Mouse (Mus musculus) lung, adult 2 months (tissue): ENCODE results near the gene Mcrip1.

Experiments used
- CTCF ChIP-seq: fragments of 200-500 bp; IDR thresholded peaks from 2 replicates; pipeline ENCODE4 v1.5.1; 2011; ENCODE audit warnings: mild to moderate bottlenecking, low read length, control low read depth; ENCODE audit not compliant: insufficient read depth
- POLR2A ChIP-seq: fragments of 200-500 bp; IDR thresholded peaks from 2 replicates; pipeline ENCODE4 v1.6.1; 2011; ENCODE audit warnings: low read depth, mild to moderate bottlenecking, control low read depth, low read length, borderline replicate concordance; ENCODE audit errors: extremely low read depth

DNA sequence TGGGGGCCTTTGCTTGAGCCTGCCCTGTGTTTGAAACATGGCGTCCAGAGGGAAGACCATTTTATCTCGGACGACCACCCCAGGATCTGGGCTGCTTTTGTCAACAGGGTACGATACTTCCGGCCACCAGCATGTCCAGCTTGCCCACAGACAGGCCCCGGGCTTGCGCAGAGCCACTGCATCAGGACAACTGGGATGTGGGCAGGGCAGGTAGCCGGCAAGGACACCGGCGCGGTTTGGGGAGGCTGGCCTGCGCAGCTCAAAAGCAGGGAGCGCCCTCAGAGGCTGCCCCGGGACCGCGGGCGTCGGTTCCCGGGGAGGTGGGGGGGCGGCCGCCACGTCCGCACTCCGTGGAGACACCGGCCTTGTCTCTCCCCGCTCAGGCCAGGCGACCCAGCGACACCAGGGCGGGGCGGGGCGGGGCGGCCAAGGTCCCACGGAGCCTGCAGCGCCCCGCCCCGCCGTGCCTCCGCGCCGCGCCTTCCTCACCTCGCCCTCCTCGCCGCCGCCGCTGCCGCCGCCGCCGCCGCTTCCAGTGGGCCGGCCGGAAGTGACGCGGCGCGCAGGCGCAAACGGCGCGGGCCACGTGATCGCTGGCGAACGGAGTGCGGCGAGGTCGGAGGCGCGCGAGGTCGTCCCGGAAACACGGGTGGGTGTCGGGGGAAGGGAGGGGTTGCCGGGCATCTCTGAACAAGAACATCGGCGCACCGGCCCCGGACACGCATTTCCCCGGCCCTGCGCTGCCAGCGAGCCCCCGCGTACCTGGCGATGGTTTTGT, at the start of gene Mcrip1:
- TF ChIP-seq POLR2A (peak; percentile 72; the same call in 1 of the 2 replicates), CTCF (no peak)
